Mouse (Mus musculus): ENCODE measurements around the gene Defb22.

Gene Defb22

DNA sequence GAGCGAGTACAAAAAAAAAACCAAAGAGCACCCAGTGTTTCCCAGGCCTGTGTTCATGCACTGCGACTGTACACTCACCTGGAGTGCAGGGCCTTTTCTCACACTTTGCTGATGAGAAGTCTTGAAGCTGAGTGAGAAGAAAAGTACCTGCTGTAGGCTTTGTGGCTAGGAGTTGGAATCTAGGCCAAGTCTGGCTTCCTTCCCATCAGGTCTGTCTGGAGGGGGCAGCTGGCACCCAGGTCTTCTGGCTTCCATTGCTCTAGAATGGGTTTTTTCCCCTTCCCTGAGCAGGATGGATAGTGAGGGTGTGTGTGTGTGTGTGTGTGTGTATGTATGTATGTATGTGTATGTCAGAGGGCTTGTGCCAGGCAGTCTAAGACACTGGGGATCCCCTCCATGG, 50.1 kb downstream of the Defb22 start:
- 98% methylated on average over 2 of the region's 2 CpGs for WGBS

- WGBS, result 72% methylated on average over 1 of the region's 1 CpGs
Observed at GRCm38 (mm10) chr2:152438963-152439362, 51.0 kb downstream of the Defb22 start.

DNA sequence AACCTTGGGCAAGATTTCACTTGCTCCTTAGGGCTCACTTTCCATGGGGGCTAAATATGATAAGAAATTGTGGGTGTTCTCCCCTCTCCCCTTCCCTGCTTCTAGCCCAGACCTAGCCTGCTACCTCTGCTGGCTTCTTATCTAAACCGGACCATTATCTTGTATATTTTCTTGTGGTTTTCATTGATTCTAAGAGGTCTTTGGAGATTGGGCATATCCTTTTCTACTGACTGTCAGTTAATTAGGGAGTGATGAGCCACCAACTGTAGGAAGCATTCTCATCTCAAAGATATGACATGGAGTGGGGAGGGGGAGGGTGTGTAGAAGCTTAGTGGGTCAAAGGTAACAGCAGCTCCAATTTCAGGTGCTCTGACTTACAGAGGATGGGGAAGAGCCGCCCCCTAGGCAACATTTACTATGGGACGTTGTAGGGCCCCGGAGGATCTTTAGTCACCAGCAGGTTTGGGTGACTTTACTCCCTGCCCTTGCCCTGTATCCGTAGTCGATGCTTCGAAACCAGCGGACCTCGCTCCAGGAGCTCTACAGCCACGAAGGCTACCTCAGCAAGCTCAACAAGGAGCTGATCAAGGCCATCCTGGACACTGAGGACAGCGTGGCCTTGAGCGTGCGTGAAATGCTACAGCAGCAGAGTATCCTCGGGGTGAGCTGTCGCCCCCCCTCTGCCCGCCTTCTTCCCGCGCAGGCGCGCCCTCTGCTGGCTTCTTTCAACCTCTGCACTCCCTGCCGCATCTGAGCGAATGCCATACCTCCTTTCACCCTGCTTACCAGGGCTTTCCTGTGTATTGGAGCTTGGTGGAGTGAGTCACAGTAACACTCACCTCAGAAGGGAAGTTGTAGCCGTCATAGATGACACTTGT, 52.7 kb downstream of the Defb22 start:
- 6% methylated on average over 23 of the region's 23 CpGs for WGBS

GRCm38 (mm10) chr2:152436405-152436901, 53.5 kb downstream of the Defb22 start:
- WGBS, result 82% methylated on average over 7 of the region's 7 CpGs

All from cerebral cortex, adult 2 months (tissue).